Mouse (Mus musculus): ENCODE data around the gene Fancc. TPM values are rescaled to one million over a fixed set of nuclear protein-coding genes. Genes with fewer than 3 reads are reported as not detected.

Gene Fancc
- polyA plus RNA-seq, 1 experiment from 2014 or later, result 9.3 TPM

DNA sequence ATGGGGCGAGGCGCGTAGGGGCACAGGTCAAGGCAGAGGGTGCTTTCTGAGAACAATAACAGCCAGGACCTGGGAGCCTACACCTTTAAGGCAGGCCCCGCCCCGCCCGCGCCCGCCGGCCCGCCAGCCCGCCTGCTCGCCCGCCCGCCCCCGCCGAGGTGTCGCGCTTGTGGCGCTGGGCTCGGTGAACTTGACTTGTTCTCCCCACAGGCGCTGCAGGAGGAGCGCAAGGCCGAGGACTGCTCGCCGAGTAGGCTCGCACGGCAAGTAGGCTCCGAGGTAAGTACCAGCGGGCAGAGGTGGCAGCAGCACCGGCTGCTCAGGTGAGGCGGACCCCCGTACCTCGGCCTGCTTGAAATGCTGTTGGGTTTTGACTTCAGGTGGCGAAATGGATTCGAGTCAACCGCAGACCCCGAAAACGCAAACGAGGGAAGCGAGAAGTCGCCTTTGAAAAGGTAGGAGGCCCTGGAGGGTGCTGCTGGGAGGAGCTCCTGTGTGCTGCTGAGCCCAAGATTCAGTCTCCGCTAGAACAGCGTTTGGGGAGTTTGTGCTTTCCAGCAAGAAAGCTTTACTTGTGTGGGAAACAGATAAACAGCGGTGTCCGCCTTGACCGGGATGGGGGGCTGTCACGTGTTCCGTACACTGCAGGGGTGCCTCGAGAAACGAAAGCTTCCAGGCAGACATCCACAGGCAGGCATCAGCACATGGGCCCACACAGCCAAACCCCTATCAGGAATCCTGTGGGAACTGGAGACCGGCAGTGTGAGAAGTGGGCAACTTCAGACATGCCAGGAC is 257.0 kb downstream of the Fancc start:
- Histone ChIP-seq H3K27ac (replicated peaks) (peak overlapping the region; percentile 98), H3K4me3 (ENCODE audit: low read depth, low read length) (peak overlapping the region; percentile 85), H3K27me3 (ENCODE audit: control insufficient read depth, insufficient read depth, low read length) (no peaks in the 10 kb centered on the region), H3K36me3 (ENCODE audit: control insufficient read depth, insufficient read depth, low read length) (no peaks in the 10 kb centered on the region), H3K4me1 (replicated peaks; ENCODE audit: control insufficient read depth, insufficient read depth) (peaks cover 4% of the 10 kb centered on the region), H3K9me3 (ENCODE audit: control insufficient read depth, low read length) (no peaks in the 10 kb centered on the region), H3K9ac (ENCODE audit: low read length) (peak overlapping the region; percentile 93), H3K4me2 (replicated peaks; ENCODE audit: low read depth) (peak overlapping the region; percentile 73)
- TF ChIP-seq CTCF (IDR thresholded peaks at IDR 0.05; ENCODE audit: low read depth) (no peak), EP300 (optimal IDR thresholded peaks at IDR 0.05) (no peak)
- 1% methylated on average over 42 of the region's 51 CpGs for WGBS
- peak; percentile 85 for ATAC-seq (ENCODE audit: low FRiP score, low TSS enrichment)
- peak; percentile 90 for DNase-seq (ENCODE audit: low spot score)

DNA sequence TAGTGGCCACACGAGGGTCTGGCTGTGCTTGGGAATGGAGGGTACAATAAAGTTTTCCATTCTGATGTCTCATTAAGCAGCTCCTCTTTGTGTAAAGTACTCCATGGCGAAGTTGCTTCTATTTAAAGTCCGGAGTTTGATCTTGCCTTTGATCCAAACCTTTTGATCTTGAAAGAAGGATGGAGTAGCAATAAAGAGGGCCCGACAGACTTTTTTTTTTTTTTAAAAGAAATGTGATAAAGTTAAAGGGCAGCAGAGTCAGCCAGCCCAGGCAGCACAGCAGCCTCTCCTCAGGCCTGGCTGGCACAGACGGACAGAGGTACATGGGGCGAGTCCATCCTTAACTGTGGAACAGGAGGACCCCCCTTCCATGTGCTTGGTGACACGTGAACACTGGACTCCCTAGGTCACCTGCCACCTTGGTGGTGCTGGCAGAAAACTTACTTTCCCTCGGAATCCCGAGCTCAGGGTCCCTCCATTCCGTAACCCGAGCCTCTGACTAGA is 257.7 kb downstream of the Fancc start:
- TF ChIP-seq EP300 (optimal IDR thresholded peaks at IDR 0.05) (no peak), CTCF (IDR thresholded peaks at IDR 0.05; ENCODE audit: low read depth) (no peak)
- H3K27me3 ChIP-seq (ENCODE audit: control insufficient read depth, insufficient read depth, low read length), result no peaks in the 10 kb centered on the region
- peak overlapping the region; percentile 73 for H3K4me2 ChIP-seq (replicated peaks; ENCODE audit: low read depth)
- DNase-seq (ENCODE audit: low spot score), result no peak
- peak overlapping the region; percentile 93 for H3K9ac ChIP-seq (ENCODE audit: low read length)
- H3K27ac ChIP-seq (replicated peaks), result peak overlapping the region; percentile 98
- H3K36me3 ChIP-seq (ENCODE audit: control insufficient read depth, insufficient read depth, low read length), result no peaks in the 10 kb centered on the region
- peaks cover 4% of the 10 kb centered on the region for H3K4me1 ChIP-seq (replicated peaks; ENCODE audit: control insufficient read depth, insufficient read depth)
- H3K9me3 ChIP-seq (ENCODE audit: control insufficient read depth, low read length), result no peaks in the 10 kb centered on the region
- peak; percentile 64 for ATAC-seq (ENCODE audit: low FRiP score, low TSS enrichment)
- 8% methylated on average over 11 of the region's 11 CpGs for WGBS
- peak overlapping the region; percentile 85 for H3K4me3 ChIP-seq (ENCODE audit: low read depth, low read length)

DNA sequence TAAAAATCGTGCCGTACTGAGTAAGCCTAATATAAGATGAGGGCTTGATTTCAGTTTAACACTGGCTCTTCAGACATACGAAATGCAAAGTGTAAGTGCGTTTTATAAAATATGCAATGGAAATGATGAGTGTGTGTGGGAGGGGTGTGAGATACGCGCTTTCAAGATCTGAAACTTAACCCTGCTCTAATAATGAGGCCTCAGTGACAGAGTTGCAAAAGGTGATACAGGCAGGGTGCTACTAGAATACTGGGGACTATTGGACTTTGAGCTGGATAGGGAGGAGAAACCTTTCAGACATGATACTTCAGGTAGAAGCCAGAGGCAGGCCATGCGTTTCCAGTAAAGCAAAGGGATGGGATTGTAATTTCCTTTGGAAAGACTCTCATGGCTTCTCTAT is 259.0 kb downstream of the Fancc start:
- H3K9me3 ChIP-seq (ENCODE audit: control insufficient read depth, low read length), result no peaks in the 10 kb centered on the region
- H3K36me3 ChIP-seq (ENCODE audit: control insufficient read depth, insufficient read depth, low read length), result no peaks in the 10 kb centered on the region
- TF ChIP-seq EP300 (optimal IDR thresholded peaks at IDR 0.05), result no peak
- no peak for TF ChIP-seq CTCF (IDR thresholded peaks at IDR 0.05; ENCODE audit: low read depth)
- no peak overlapping the region for H3K4me3 ChIP-seq (ENCODE audit: low read depth, low read length)
- no peak overlapping the region for H3K27ac ChIP-seq (replicated peaks)
- no peak for DNase-seq (ENCODE audit: low spot score)
- no peak for ATAC-seq (ENCODE audit: low FRiP score, low TSS enrichment)
- no peak overlapping the region for H3K4me2 ChIP-seq (replicated peaks; ENCODE audit: low read depth)
- peaks cover 4% of the 10 kb centered on the region for H3K4me1 ChIP-seq (replicated peaks; ENCODE audit: control insufficient read depth, insufficient read depth)
- WGBS, result 87% methylated on average over 7 of the region's 7 CpGs
- no peak overlapping the region for H3K9ac ChIP-seq (ENCODE audit: low read length)
- H3K27me3 ChIP-seq (ENCODE audit: control insufficient read depth, insufficient read depth, low read length), result no peaks in the 10 kb centered on the region

DNA sequence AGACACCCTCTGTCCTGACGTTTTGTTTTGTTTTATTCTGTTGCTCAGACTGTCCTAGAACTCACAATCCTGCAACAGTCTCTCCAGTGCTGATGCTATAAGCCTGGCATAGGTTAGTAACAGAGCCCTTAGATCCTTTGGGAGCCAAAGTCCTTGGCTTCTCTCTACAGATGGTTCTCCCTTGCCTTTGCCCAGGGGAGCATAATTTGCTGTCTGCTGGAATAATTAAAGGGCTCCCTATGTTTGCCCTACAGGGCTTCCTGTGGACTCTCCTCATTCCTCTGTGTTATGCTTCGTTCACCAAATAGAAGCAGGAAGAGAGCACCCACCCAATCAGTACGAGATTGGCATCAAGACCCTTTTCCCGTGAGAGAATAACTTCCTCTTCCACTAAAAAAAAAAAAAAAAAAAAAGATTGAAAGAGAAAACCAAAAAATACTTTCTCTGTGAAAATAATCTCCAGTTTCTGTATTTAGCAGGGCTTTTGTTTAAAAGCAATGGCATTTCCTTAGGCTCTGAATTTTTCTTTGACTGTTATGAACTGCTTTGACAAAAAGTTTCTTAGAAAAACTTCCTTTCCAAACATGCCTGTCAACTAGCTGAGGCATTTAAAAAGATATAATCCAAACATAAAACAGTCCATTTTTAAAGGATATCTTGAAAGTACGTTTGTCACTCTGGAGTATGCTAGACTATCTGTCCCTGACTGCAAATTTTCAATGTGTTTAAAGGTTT is 260.8 kb downstream of the Fancc start:
- Histone ChIP-seq H3K4me1 (replicated peaks; ENCODE audit: control insufficient read depth, insufficient read depth) (no peaks in the 10 kb centered on the region; the same call in 1 of the 2 replicates), H3K9ac (ENCODE audit: low read length) (no peak overlapping the region), H3K4me3 (ENCODE audit: low read depth, low read length) (no peak overlapping the region), H3K9me3 (ENCODE audit: control insufficient read depth, low read length) (no peaks in the 10 kb centered on the region), H3K4me2 (replicated peaks; ENCODE audit: low read depth) (no peak overlapping the region), H3K36me3 (ENCODE audit: control insufficient read depth, insufficient read depth, low read length) (no peaks in the 10 kb centered on the region), H3K27ac (replicated peaks) (0 out of 2 replicates have a peak overlapping the region, but pooled peaks have one; percentile 53), H3K27me3 (ENCODE audit: control insufficient read depth, insufficient read depth, low read length) (no peaks in the 10 kb centered on the region)
- DNase-seq (ENCODE audit: low spot score), result no peak
- TF ChIP-seq EP300 (optimal IDR thresholded peaks at IDR 0.05), result no peak
- no peak for ATAC-seq (ENCODE audit: low FRiP score, low TSS enrichment)
- 27% methylated on average over 5 of the region's 5 CpGs for WGBS

DNA sequence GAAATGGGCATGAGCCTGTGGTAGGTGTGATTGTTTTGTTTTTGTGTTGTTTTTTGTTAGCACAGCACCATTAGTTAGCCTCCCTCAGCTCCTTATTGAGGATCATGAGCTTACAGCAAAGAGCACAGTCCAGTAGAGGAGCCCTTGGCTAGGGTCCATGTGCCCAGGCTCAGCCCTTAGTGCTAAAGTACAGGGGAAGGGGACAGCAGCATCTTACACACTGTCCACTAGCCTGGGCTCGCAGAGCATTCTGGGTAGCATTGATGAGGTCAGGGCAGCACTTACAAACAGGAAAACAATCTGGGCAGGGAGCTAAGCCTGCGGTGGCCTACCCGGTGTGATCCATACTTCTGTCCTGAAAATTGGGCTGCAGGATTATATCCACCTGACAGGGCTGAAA is 261.5 kb downstream of the Fancc start:
- Histone ChIP-seq H3K27ac (replicated peaks) (no peak overlapping the region), H3K4me3 (ENCODE audit: low read depth, low read length) (no peak overlapping the region), H3K27me3 (ENCODE audit: control insufficient read depth, insufficient read depth, low read length) (no peaks in the 10 kb centered on the region), H3K9me3 (ENCODE audit: control insufficient read depth, low read length) (no peaks in the 10 kb centered on the region), H3K4me2 (replicated peaks; ENCODE audit: low read depth) (no peak overlapping the region), H3K4me1 (replicated peaks; ENCODE audit: control insufficient read depth, insufficient read depth) (no peaks in the 10 kb centered on the region; the same call in 1 of the 2 replicates), H3K36me3 (ENCODE audit: control insufficient read depth, insufficient read depth, low read length) (no peaks in the 10 kb centered on the region), H3K9ac (ENCODE audit: low read length) (no peak overlapping the region)
- ATAC-seq (ENCODE audit: low FRiP score, low TSS enrichment) (no peak), DNase-seq (ENCODE audit: low spot score) (no peak)
- TF ChIP-seq CTCF (IDR thresholded peaks at IDR 0.05; ENCODE audit: low read depth) (no peak), EP300 (optimal IDR thresholded peaks at IDR 0.05) (no peak)
- 74% methylated on average over 3 of the region's 3 CpGs for WGBS

MicroRNAs encoded within 50 kb of the gene (microRNA counts, 519-probe panel; counts per million panel counts)
- microRNA mmu-miR-23b (6,174 counts per million, percentile 79 among the panel's probes with 10 or more counts), microRNA mmu-miR-24 (5,789 counts per million, percentile 74 among the panel's probes with 10 or more counts), microRNA mmu-miR-27b (4,141 counts per million, percentile 33 among the panel's probes with 10 or more counts)

Small RNA genes lying within 50 kb of the gene (microRNA-seq; reads per million reads assigned to microRNA genes)
- gene Mir23b (31,934 reads per million, percentile 97 among the genes with 10 or more reads in this experiment), gene Mir24-1 (not detected), gene Mir27b (4,439 reads per million, percentile 88 among the genes with 10 or more reads in this experiment), gene Mir3074-1 (not detected)

Other genes with a start within 250 kb of the Fancc start
- 8.4 and 8.5 TPM in 2 replicates for gene Ptch1, start 76.3 kb upstream of the Fancc start, polyA plus RNA-seq (2015; fragmentation: Nextera tagmentation; extraction: Ambion mirVana)

All from stomach, postnatal 0 days (tissue).